10 mouse cellular contexts compared by ENCODE assay signal in genomic region chr1:91903241-91903981, GRCm38 (mm10).
DNase-seq lines count a peak whose midpoint lies in the region; ATAC-seq and TF ChIP-seq lines count a peak whose summit lies in the region.
"Had no signal": no experiment of that assay in that cellular context is flagged by ENCODE, and none has a peak within 500 bp of the region (broad histone marks: within the 10 kb centered on the region; RNA-seq: fewer than 3 reads in every experiment).

No protein-coding gene starts in this region.

- H3K4me2 ChIP-seq in lung, embryonic 16.5 days (ENCODE audit: low read depth, low read length): no peak overlapping the region
- no peak overlapping the region for H3K4me2 ChIP-seq in midbrain, embryonic 14.5 days (ENCODE audit: low read length)

- peaks cover 14% of the 10 kb centered on the region for H3K4me1 ChIP-seq in lung, embryonic 16.5 days (replicated peaks; ENCODE audit: control insufficient read depth, insufficient read depth, low read length)
- no peaks in the 10 kb centered on the region for H3K4me1 ChIP-seq in midbrain, embryonic 14.5 days (ENCODE audit: control insufficient read depth, insufficient read depth, low read length)

- H3K4me3 ChIP-seq in gastrocnemius, adult 2 months: no peak overlapping the region
- no peak overlapping the region for H3K4me3 ChIP-seq in lung, embryonic 16.5 days (ENCODE audit: low read length)
- no peak overlapping the region for H3K4me3 ChIP-seq in midbrain, embryonic 14.5 days (replicated peaks; ENCODE audit: low read depth, low read length)
- H3K4me3 ChIP-seq: erythroblast, embryonic 14.5 days had no signal

- no peaks in the 10 kb centered on the region for H3K36me3 ChIP-seq in lung, embryonic 16.5 days (ENCODE audit: control insufficient read depth, insufficient read depth, low read length)
- no peaks in the 10 kb centered on the region for H3K36me3 ChIP-seq in midbrain, embryonic 14.5 days (ENCODE audit: control insufficient read depth, insufficient read depth, low read length)

- no peaks in the 10 kb centered on the region for H3K27me3 ChIP-seq in lung, embryonic 16.5 days (ENCODE audit: control insufficient read depth, insufficient read depth, low read depth, low read length)
- H3K27me3 ChIP-seq in midbrain, embryonic 14.5 days (ENCODE audit: control insufficient read depth, insufficient read depth, low read length): no peaks in the 10 kb centered on the region

- H3K27ac ChIP-seq in gastrocnemius, adult 2 months: peak overlapping the region; percentile 25; the same call in 1 of the 2 replicates
- peak overlapping the region; percentile 84 for H3K27ac ChIP-seq in lung, embryonic 16.5 days (ENCODE audit: low read length)
- H3K27ac ChIP-seq in midbrain, embryonic 14.5 days (replicated peaks; ENCODE audit: low read depth, low read length): no peak overlapping the region
- H3K27ac ChIP-seq: macrophage had no signal

- no peaks in the 10 kb centered on the region for H3K9me3 ChIP-seq in lung, embryonic 16.5 days (ENCODE audit: control insufficient read depth, low read length)
- H3K9me3 ChIP-seq in midbrain, embryonic 14.5 days (ENCODE audit: control insufficient read depth, low read length): no peaks in the 10 kb centered on the region

- no peak overlapping the region for H3K9ac ChIP-seq in lung, embryonic 16.5 days (ENCODE audit: low read length)
- H3K9ac ChIP-seq in midbrain, embryonic 14.5 days (replicated peaks; ENCODE audit: low read length): no peak overlapping the region

- 39% methylated on average over 8 of the region's 8 CpGs for WGBS in lung, embryonic 16.5 days
- 77% methylated on average over 8 of the region's 8 CpGs for WGBS in midbrain, embryonic 14.5 days

- peak; percentile 46 for ATAC-seq in lung, embryonic 16.5 days (ENCODE audit: low read depth)
- no peak for ATAC-seq in midbrain, embryonic 14.5 days (ENCODE audit: low FRiP score, low TSS enrichment)

- DNase-seq in gastrocnemius, adult 2 months: peak; percentile 48
- DNase-seq in gastrocnemius, postnatal 36 days: no peak
- peak; percentile 98 for DNase-seq in adipocyte (ENCODE audit: low spot score)
- DNase-seq in cerebellum, postnatal 14 days: peak; percentile 50 to 62
- no peak for DNase-seq in neural tube, embryonic 10.5 days (ENCODE audit: extremely low spot score, low spot score)
- no peak for DNase-seq in retina, postnatal 1 day
- no peak for DNase-seq in midbrain, embryonic 14.5 days

- intact Hi-C loops in gastrocnemius, adult 2 months (cut with DNase I): no loop called here
- intact Hi-C loops in gastrocnemius, postnatal 36 days (cut with DNase I): no loop called here

- no peak for TF ChIP-seq CTCF in gastrocnemius, adult 2 months (IDR thresholded peaks at IDR 0.05)

Comparison
In these comparisons a context has a peak if more than half of its experiments do, and no peak if none do; other contexts are left out.
1. DNase-seq: peak in gastrocnemius, adult 2 months (single experiment), adipocyte (single experiment) and cerebellum, postnatal 14 days (2 of 2); none in gastrocnemius, postnatal 36 days (0 of 2), neural tube, embryonic 10.5 days (single experiment), retina, postnatal 1 day (single experiment) and midbrain, embryonic 14.5 days (single experiment).